Mouse (Mus musculus) lung, embryonic 15.5 days (tissue): ENCODE measurements around the gene Fndc5. TPM values are rescaled to one million over a fixed set of nuclear protein-coding genes. Genes with fewer than 3 reads are reported as not detected.

Experiments
- ATAC-seq: fragments of 200-750 bp; cut with Nextera tagmentation; 2 replicates; pipeline ENCODE4 v1.8.0; 2017; ENCODE audit warnings: moderate number of reproducible peaks, borderline replicate concordance; ENCODE audit not compliant: low FRiP score, low TSS enrichment; ENCODE audit errors: extremely low read depth
- H3K27ac ChIP-seq: fragments of 300-500 bp; sonication (generic); 2 replicates; pipeline ENCODE4 v1.5.1; 2015; ENCODE audit warnings: moderate library complexity, mild to moderate bottlenecking, inconsistent platforms
- H3K27me3 ChIP-seq: fragments of 300-500 bp; sonication (generic); 2 replicates; pipeline ENCODE4 v1.6.1; 2015; ENCODE audit warnings: inconsistent platforms
- H3K36me3 ChIP-seq: fragments of 300-500 bp; sonication (generic); 2 replicates; pipeline ENCODE4 v1.6.1; 2015; ENCODE audit warnings: inconsistent platforms
- H3K4me1 ChIP-seq: fragments of 300-500 bp; sonication (generic); 2 replicates; pipeline ENCODE4 v1.6.1; 2015; ENCODE audit warnings: inconsistent platforms
- H3K4me2 ChIP-seq: fragments of 300-500 bp; sonication (generic); 2 replicates; pipeline ENCODE4 v1.6.1; 2015; ENCODE audit warnings: inconsistent platforms, mild to moderate bottlenecking, moderate library complexity
- H3K4me3 ChIP-seq: fragments of 300-500 bp; sonication (generic); 2 replicates; pipeline ENCODE4 v1.5.1; 2015; ENCODE audit warnings: mild to moderate bottlenecking, inconsistent platforms
- H3K9ac ChIP-seq: fragments of 300-500 bp; sonication (generic); 2 replicates; pipeline ENCODE4 v1.6.1; 2015; ENCODE audit warnings: inconsistent platforms
- H3K9me3 ChIP-seq: fragments of 300-500 bp; sonication (generic); 2 replicates; pipeline ENCODE4 v1.6.1; 2016; ENCODE audit warnings: inconsistent platforms
- WGBS: fragments of 180-500 bp; shearing (Covaris S2); methylation state at CpG from one replicate; pipeline ENCODE4 v1.1.7; 2015; 5-methylcytosine and 5-hydroxymethylcytosine counted together
- polyA plus RNA-seq: library from polyadenylated mRNA; unstranded; fragments of >200 nt; fragmentation: Nextera tagmentation; extraction: Ambion mirVana; gene quantifications from 2 replicates; pipeline ENCODE4 v1.2.1, GENCODE M21; 2015

Gene Fndc5
- polyA plus RNA-seq, 1 experiment from 2014 or later: 3.7 TPM

DNA sequence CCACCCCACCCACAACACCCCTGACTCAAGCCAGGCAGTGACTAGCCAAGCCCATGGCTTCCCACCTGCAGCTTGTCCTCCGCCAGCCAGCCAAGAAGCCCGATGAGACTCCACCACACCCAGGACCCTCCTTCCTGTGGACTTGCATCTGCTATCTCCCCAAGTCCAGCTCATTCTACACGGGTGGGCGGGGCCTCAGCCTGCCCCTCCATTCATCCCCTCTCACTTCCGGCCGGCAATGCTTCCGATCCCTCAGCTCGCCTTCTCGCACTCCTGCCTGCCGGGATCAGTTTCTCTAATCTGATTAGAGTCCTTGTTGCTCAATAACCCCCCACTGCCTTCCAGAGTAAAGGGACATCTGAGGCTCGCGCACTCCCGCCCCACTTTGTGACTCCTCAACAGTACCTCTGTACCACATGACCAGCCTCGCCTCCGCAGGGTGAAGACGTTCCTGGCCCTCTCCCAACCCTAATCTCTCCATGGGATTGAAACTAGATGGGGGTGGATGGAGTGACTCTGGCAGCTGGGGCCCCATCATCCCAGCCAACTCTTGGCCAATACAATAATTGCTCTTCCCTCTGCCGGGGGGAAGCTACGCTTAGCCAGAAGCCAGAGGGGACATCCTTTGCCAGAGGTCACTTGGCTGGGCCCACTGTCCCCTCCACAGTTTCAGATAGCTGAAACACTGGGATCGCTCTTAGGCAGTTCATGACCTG is 10.9 kb upstream of the Fndc5 start:
- Histone ChIP-seq H3K27ac (peak overlapping the region; percentile 81), H3K9ac (no peak overlapping the region), H3K4me3 (peak overlapping the region; percentile 23), H3K4me2 (peak overlapping the region; percentile 45), H3K27me3 (peaks cover 57% of the 10 kb centered on the region), H3K9me3 (no peaks in the 10 kb centered on the region), H3K4me1 (peaks cover 41% of the 10 kb centered on the region), H3K36me3 (no peaks in the 10 kb centered on the region)
- 5% methylated on average over 19 of the region's 19 CpGs for WGBS
- ATAC-seq: peak; percentile 67

DNA sequence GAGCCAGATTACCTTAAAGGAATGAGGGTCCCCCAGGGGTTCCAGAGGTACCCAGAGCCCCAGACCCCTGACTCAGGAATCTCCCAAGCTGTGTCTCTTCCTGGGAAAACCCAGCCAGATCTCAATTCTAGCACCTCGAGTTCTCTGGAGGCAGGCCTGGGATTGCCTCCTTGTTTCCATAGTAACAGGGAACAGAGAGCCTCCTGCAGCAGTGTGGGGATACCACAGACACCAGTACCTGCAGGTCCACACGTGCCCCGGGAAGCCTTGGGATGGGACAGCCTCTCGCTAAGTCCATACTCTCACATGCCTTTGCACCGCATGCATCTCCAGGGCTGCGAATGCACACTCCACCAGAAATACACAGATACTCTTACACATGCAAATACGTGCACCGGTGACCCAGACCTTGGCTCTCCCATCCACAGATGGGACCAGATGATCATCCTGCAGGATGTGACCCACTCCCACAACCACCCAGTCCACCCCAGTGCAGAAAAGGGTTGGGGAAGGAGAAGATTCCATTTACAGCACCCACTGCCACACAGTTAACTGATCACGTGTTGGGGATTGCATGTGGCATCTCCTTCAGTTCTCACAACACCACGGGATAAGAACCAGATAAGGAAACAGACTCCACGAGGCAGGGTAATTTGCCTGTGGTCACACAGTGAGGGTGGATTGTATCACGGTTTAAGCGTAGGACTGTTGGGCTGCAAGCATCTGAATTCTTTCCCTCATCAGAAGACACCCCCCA is 8.0 kb upstream of the Fndc5 start:
- WGBS: 43% methylated on average over 13 of the region's 13 CpGs
- no peaks in the 10 kb centered on the region for H3K36me3 ChIP-seq
- no peak overlapping the region for H3K4me2 ChIP-seq
- H3K4me3 ChIP-seq: no peak overlapping the region
- ATAC-seq: no peak
- peaks cover 30% of the 10 kb centered on the region; the same call in 1 of the 2 replicates for H3K27me3 ChIP-seq
- no peaks in the 10 kb centered on the region for H3K9me3 ChIP-seq
- H3K4me1 ChIP-seq: peaks cover 34% of the 10 kb centered on the region
- H3K27ac ChIP-seq: no peak overlapping the region
- no peak overlapping the region for H3K9ac ChIP-seq

DNA sequence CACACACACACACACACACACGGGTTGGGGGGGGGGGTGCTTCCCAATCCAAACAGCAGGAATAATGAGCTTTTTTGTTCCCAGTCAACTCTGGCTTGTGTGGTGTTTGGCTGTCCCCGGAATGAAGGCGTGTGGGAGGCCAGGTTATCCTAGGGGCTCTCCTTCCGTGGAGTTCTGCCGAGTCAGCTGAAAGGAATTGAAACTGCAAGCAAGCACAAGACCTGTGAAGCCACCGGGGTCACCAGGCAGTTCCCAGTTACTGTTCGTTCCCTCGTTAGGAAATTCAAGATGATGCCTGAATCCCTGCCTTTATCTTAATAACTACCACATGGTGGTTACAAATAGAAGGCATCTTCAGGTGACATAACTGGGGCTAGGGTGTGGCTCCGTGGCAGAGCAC is 7.4 kb upstream of the Fndc5 start:
- WGBS: 23% methylated on average over 9 of the region's 9 CpGs
- Histone ChIP-seq H3K4me1 (peaks cover 33% of the 10 kb centered on the region), H3K27ac (no peak overlapping the region), H3K27me3 (peaks cover 25% of the 10 kb centered on the region; the same call in 1 of the 2 replicates), H3K4me2 (no peak overlapping the region), H3K9ac (no peak overlapping the region), H3K9me3 (no peaks in the 10 kb centered on the region), H3K4me3 (no peak overlapping the region), H3K36me3 (no peaks in the 10 kb centered on the region)
- ATAC-seq: no peak

DNA sequence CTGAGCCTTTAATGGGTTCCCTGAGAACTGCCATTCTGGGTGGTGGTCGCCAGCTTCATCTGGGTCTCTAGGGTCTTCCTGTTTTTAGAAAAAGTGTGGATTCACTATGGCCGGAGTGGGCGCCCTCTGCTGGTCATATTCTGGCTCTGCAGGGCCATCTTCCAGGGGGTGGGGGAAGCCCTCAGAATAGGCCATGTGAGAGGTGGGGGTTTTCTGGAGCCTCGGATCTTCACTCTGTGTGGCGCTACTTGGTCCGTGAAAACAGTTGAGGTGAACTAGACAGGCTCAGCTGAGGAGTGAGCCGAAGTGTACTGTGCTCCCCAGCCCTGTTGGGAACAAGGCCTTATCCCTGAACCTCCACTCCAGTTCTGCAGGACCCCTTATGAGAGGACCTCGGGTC is 6.7 kb upstream of the Fndc5 start:
- Histone ChIP-seq H3K4me1 (peaks cover 28% of the 10 kb centered on the region), H3K9me3 (no peaks in the 10 kb centered on the region), H3K9ac (no peak overlapping the region), H3K36me3 (no peaks in the 10 kb centered on the region), H3K4me3 (no peak overlapping the region), H3K4me2 (peak overlapping the region; percentile 47), H3K27me3 (peaks cover 20% of the 10 kb centered on the region), H3K27ac (no peak overlapping the region)
- 2% methylated on average over 8 of the region's 8 CpGs for WGBS
- no peak for ATAC-seq

DNA sequence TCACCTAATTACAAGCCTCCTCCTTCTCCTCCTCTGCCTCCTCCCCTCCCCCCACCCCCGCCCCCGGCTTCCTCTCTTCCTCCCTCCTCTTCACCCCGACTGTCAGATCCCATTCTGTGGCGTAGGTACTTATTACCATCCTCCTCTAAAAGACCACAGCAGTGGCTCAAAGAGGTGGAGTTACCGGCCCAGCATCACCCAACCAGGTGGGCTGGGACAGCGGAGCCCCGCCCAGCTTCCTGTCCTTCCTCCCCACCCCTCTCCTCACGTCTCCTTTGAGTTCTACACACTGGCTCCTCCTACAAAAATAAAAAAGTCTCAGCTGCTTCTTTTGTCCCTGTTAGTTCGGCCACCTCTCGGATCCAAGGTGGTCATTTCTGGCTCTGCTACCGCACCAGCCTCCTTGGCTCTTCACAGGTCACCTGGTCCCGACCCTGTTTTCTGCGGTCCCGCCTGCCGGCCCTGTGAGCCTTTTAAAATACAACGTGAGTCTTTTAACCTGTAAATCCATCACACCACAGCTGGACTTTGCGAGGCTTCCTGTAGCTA is 6.0 kb upstream of the Fndc5 start:
- Histone ChIP-seq H3K4me3 (peak overlapping the region; percentile 15), H3K27me3 (peaks cover 20% of the 10 kb centered on the region), H3K9me3 (no peaks in the 10 kb centered on the region), H3K4me2 (peak overlapping the region; percentile 47), H3K4me1 (peaks cover 22% of the 10 kb centered on the region), H3K9ac (no peak overlapping the region), H3K27ac (no peak overlapping the region), H3K36me3 (no peaks in the 10 kb centered on the region)
- 3% methylated on average over 17 of the region's 17 CpGs for WGBS
- ATAC-seq: no peak

DNA sequence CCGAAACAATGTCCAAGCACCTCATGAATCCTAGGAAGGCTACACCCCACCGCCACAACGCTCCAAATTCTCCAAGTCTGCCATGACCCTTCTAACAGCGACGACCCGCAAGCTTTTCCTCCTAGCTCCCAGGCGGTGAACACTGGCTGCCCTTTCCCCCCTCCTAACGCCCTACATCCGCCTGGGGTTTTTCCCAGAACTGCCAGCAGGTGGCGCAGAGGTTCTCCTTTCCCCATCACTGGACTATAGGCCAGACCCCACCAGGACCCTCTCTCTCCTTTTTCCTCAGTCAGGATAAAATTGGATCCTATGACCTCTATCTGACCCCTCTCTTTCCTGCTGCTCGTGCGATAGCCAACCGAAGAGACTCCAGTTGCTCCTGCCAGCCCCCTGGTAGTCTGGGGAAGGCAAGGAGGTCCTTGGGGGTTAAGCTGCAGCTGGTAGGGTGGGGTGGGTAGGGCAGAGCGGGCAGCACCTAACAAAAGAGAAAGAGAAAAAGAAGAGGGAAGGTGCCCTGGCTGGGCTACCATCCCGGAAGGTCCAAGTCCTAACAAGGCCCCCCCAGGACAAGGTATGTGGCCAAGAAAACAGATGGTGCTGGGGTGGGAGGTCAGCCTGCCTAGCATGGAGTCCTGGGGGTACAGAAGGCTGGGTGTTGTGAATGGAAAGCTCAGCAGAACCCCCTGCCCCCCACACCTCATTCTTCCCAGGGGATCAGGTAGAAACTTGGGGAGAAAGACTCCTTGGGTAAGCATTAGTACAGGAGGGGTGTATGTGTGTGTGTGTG is 1.8 kb upstream of the Fndc5 start:
- ATAC-seq: no peak
- Histone ChIP-seq H3K4me3 (no peak overlapping the region), H3K27me3 (peaks cover 38% of the 10 kb centered on the region), H3K9ac (no peak overlapping the region), H3K4me2 (peak overlapping the region; percentile 44), H3K9me3 (no peaks in the 10 kb centered on the region), H3K36me3 (no peaks in the 10 kb centered on the region), H3K4me1 (peaks cover 21% of the 10 kb centered on the region), H3K27ac (no peak overlapping the region)
- WGBS: 6% methylated on average over 15 of the region's 15 CpGs

DNA sequence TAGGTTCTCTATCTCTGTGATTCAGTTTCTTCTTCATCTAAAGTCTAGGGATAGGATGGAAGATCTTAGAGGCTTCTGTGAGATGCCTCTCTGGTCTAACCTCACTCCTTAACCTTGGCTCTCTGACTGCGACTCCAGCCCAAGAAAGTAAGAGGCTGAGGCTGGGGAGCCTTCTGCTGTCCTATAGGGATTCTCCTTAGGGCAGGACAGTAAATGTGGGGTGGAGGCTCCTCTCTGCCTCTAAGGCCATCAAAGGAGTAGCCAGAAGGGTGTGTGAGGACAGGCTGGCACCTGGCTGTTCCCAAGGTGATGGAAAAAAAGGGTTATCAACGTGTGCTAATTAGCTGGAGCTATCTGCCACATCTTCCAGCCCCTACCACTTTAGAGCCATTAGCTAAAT is 1.2 kb upstream of the Fndc5 start:
- Histone ChIP-seq H3K4me1 (peaks cover 14% of the 10 kb centered on the region), H3K27me3 (peaks cover 38% of the 10 kb centered on the region), H3K4me3 (no peak overlapping the region), H3K4me2 (no peak overlapping the region), H3K9me3 (no peaks in the 10 kb centered on the region), H3K36me3 (no peaks in the 10 kb centered on the region), H3K9ac (no peak overlapping the region), H3K27ac (no peak overlapping the region)
- no peak for ATAC-seq
- 59% methylated on average over 2 of the region's 2 CpGs for WGBS

DNA sequence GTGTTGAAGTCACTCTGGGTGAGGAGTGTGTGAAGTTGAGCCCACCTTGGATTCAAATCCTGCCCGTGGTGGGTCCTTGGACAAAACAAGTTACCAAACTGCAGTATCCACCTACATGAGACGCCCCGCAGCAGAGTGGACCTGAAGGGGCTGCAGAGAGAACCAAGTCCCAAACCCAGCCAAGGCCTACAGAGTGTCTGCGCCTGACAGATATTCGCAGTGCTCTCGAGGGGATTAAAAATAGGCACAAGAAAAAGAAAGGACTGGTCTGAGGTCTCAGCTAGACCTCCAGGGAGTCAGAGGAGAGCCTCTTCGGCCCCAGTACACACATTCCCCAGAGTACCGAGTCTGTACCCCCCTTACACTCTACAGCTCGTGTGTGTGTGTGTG is 615 bp upstream of the Fndc5 start:
- H3K27ac ChIP-seq: no peak overlapping the region
- 29% methylated on average over 9 of the region's 9 CpGs for WGBS
- peaks cover 38% of the 10 kb centered on the region for H3K27me3 ChIP-seq
- peaks cover 12% of the 10 kb centered on the region for H3K4me1 ChIP-seq
- peak overlapping the region; percentile 52 for H3K4me3 ChIP-seq
- peak overlapping the region; percentile 44; the same call in 1 of the 2 replicates for H3K9ac ChIP-seq
- no peak for ATAC-seq
- no peaks in the 10 kb centered on the region for H3K9me3 ChIP-seq
- peak overlapping the region; percentile 92 for H3K4me2 ChIP-seq
- no peaks in the 10 kb centered on the region for H3K36me3 ChIP-seq

DNA sequence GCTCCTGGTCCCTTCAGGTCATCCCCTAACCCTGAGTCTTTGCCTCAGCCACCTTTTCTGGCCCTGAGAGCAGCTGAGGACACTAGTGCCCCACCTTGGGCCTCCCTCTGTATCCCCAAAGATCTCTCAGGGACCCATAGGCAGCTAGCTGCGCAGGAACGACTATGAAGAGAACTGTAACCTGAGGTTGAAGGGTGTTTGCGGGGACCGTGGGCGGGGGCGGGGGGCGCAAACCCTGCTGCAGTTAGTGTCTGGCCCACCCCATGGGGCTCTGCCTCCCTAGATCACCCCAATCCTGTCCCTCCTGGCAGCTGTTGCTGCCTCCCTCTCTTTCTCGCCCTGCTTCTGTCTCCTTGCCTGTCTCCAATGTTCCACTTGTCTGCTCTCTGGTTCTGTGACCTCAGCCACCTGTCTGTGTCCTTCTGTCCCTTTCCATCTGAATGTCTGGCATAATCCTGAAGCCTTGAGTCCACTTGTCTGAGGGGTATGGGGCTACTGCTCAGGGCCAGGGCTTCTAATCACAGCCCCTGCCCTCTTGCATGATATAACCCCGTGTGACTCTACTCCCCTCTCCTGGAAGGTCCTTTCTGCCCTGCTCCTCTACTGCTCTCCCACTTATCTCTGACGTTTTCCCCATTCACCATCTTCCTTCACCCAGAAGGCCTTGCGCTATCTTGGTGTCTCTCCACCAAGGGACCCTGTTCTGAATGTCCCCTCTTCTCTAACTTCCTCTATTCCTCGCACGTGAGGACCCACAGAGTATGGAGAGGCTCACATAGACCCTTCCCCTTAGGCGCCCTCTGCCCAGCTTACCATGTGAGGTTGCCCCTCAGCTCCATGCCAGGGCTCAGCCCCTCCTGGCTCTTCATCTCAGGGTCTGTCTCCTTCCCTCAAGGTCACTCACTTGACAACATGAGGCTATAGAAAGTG is 858 bp downstream of the Fndc5 start:
- no peak for ATAC-seq

DNA sequence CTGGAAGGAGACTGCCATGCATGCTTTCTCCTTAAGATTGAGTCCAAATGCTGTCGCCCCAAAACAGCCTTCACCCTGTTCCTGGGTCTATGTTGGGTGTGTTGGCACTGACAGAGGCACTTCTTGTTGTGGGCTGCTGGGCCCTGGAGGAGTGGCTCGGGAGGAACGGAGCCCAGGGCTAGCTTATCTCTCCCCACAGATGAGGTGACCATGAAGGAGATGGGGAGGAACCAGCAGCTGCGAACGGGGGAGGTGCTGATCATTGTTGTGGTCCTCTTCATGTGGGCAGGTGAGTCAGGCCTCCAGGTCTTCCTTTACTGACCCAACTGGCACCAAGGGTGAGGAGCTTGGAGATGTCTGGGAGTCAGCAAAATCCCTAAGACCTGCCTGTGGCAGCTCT is 2.8 kb downstream of the Fndc5 start:
- Histone ChIP-seq H3K27me3 (peaks cover 38% of the 10 kb centered on the region), H3K36me3 (no peaks in the 10 kb centered on the region), H3K27ac (no peak overlapping the region), H3K9ac (no peak overlapping the region), H3K4me1 (peaks cover 15% of the 10 kb centered on the region), H3K4me2 (no peak overlapping the region), H3K9me3 (no peaks in the 10 kb centered on the region), H3K4me3 (no peak overlapping the region)
- ATAC-seq: no peak
- WGBS: 74% methylated on average over 5 of the region's 5 CpGs

More for the DNA sequence above, 858 bp downstream of the Fndc5 start:
- H3K9me3 ChIP-seq: no peaks in the 10 kb centered on the region
- peaks cover 38% of the 10 kb centered on the region for H3K27me3 ChIP-seq
- peak overlapping the region; percentile 92 for H3K4me2 ChIP-seq
- 54% methylated on average over 14 of the region's 14 CpGs for WGBS
- H3K4me1 ChIP-seq: peaks cover 17% of the 10 kb centered on the region
- no peak overlapping the region for H3K27ac ChIP-seq
- no peaks in the 10 kb centered on the region for H3K36me3 ChIP-seq
- H3K4me3 ChIP-seq: peak overlapping the region; percentile 52
- H3K9ac ChIP-seq: no peak overlapping the region

DNA sequence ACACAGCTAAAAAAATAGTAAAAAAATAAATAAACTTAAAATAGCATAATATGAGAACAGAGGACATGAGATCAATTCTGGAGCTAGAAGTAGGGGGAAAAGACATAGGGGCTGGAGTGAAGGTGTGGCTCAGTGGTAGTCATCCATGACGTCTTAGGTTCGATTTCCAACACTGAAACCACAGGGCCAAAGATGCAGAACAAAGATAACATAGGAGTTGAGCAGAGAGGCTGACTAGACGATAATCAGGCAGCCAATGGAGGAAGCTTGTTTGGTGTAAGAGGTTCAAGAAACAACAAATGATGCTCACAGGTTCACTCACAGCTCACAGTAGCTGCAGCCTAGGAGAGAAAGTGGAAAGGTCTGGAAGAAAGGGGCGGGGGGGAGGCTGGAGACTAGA is 4.0 kb downstream of the Fndc5 start:
- H3K9ac ChIP-seq: no peak overlapping the region
- 73% methylated on average over 4 of the region's 4 CpGs for WGBS

More for the DNA sequence above, 4.0 kb downstream of the Fndc5 start:
- Histone ChIP-seq H3K27me3 (peaks cover 29% of the 10 kb centered on the region), H3K27ac (no peak overlapping the region), H3K4me2 (no peak overlapping the region), H3K4me3 (no peak overlapping the region), H3K9me3 (no peaks in the 10 kb centered on the region), H3K36me3 (no peaks in the 10 kb centered on the region), H3K4me1 (peaks cover 14% of the 10 kb centered on the region)
- ATAC-seq: no peak
